Mouse (Mus musculus): ENCODE results near the gene Sv2c.

- TF ChIP-seq POLR2A (IDR thresholded peaks at IDR 0.05; ENCODE audit: borderline replicate concordance, insufficient read depth, low read length) (no peak), CTCF (IDR thresholded peaks at IDR 0.05; ENCODE audit: borderline replicate concordance, insufficient read depth, low read depth, low read length) (no peak)
These were observed 21.6 kb downstream of the Sv2c start for GRCm38 (mm10) chr13:96110767-96111166.

All from cerebellum, adult 2 months (tissue).